Mouse (Mus musculus) common myeloid progenitor, adult 5-6 weeks (primary cell): Measurements from ENCODE around the gene Swsap1. TPM values are rescaled to one million over a fixed set of nuclear protein-coding genes. Genes with fewer than 3 reads are reported as not detected.

Experiments
- ATAC-seq: replicated peaks from 2 replicates; pipeline ENCODE4 v1.8.0; 2016; ENCODE audit warnings: low read depth, mild to moderate bottlenecking, moderate TSS enrichment, inconsistent platforms; ENCODE audit not compliant: poor library complexity, severe bottlenecking
- total RNA-seq: library from RNA; stranded (forward); fragments of 200-1000, 187-1606 nt; gene quantifications from 2 replicates; pipeline ENCODE4 v1.2.3, GENCODE M21; 2017

Gene Swsap1
- total RNA-seq, 1 experiment from 2014 or later, result 3.7 TPM

- ATAC-seq, result peak; percentile 95
Measured at GRCm38 (mm10) chr9:22002194-22003162, 46.9 kb downstream of the Swsap1 start, which contains the start of the genes Ccdc151 and Prkcsh. Gene Ccdc151, minus strand, starts transcription at chr9:22002634. Gene Prkcsh, plus strand, starts transcription at chr9:22002806.

- ATAC-seq, result peak; percentile 46
Measured at GRCm38 (mm10) chr9:22003163-22003554, 47.6 kb downstream of the Swsap1 start.

DNA sequence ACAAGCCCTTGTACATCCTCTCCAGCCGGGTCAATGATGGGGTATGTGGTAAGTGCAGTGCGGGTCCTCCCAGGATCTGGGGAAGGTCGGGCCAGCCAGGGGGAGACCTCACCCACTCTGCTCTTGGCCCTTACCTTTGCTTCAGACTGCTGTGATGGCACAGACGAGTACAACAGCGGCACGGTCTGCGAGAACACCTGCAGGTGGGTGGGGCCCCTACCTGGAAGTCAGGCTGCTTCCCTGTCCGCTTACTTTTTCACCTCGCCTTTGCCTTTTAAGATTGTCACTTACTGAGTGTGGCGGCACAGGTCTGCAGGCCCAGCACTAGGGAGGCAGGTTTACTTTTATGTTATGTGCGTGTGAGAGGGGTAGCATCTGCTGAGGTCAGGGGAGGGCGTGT is 49.0 kb downstream of the Swsap1 start:
- no peak for ATAC-seq

Other genes with a start within 250 kb of the Swsap1 start
- 18.4 and 19.0 TPM in 2 replicates for gene Ldlr, start 232.3 kb upstream of the Swsap1 start, total RNA-seq
- 120 and 131 TPM in 2 replicates for gene Spc24, start 195.5 kb upstream of the Swsap1 start, total RNA-seq
- 1.3 and 1.4 TPM in 2 replicates for gene Kank2, start 157.0 kb upstream of the Swsap1 start, total RNA-seq
- gene Angptl8, start 120.2 kb upstream of the Swsap1 start, total RNA-seq, result not detected in 2 replicates
- gene Dock6, start 103.1 kb upstream of the Swsap1 start, total RNA-seq, result 1.8 and 2.7 TPM in 2 replicates
- gene Rab3d, start 37.6 kb upstream of the Swsap1 start, total RNA-seq, result 12.5 and 17.1 TPM in 2 replicates
- gene Ccdc159, start 28.3 kb upstream of the Swsap1 start, total RNA-seq, result not detected in 2 replicates
- gene Tmem205, start 28.2 kb upstream of the Swsap1 start, total RNA-seq, result 12.1 and 14.1 TPM in 2 replicates
- gene Plppr2, start 18.7 kb upstream of the Swsap1 start, total RNA-seq, result 0.09 TPM in 1 of 2 replicates, not detected in the other
- 11.0 and 22.8 TPM in 2 replicates for gene Epor, start 7.8 kb downstream of the Swsap1 start, total RNA-seq
- not detected in 2 replicates for gene Rgl3, start 33.7 kb downstream of the Swsap1 start, total RNA-seq
- gene Ccdc151, start 46.9 kb downstream of the Swsap1 start, total RNA-seq, result not detected in 2 replicates
- 117 and 121 TPM in 2 replicates for gene Prkcsh, start 47.1 kb downstream of the Swsap1 start, total RNA-seq
- gene Elavl3, start 96.3 kb downstream of the Swsap1 start, total RNA-seq, result not detected in 2 replicates
- not detected in 2 replicates for gene Gm49318, start 115.5 kb downstream of the Swsap1 start, total RNA-seq
- gene Zfp653, start 115.6 kb downstream of the Swsap1 start, total RNA-seq, result 5.7 and 7.9 TPM in 2 replicates
- gene Ecsit, start 129.7 kb downstream of the Swsap1 start, total RNA-seq, result 16.6 and 23.6 TPM in 2 replicates
- gene Cnn1, start 143.5 kb downstream of the Swsap1 start, total RNA-seq, result not detected in 2 replicates
- 35.3 and 38.1 TPM in 2 replicates for gene Elof1, start 161.4 kb downstream of the Swsap1 start, total RNA-seq
- gene Acp5, start 180.0 kb downstream of the Swsap1 start, total RNA-seq, result 1.4 and 3.8 TPM in 2 replicates
- gene Pigyl, start 201.1 kb downstream of the Swsap1 start, total RNA-seq, result 16.3 and 34.4 TPM in 2 replicates
- gene Zfp872, start 232.3 kb downstream of the Swsap1 start, total RNA-seq, result not detected in 2 replicates